Mouse (Mus musculus) liver, embryonic 11.5 days (tissue): Measurements from ENCODE around the gene Spats1. TPM values are rescaled to one million over a fixed set of nuclear protein-coding genes. Genes with fewer than 3 reads are reported as not detected.

ENCODE experiments used
- ATAC-seq: fragments of 200-750 bp; cut with Nextera tagmentation; replicated peaks from 2 replicates; pipeline ENCODE4 v1.8.0; 2017; ENCODE audit warnings: moderate number of reproducible peaks, mild to moderate bottlenecking, moderate TSS enrichment, moderate library complexity; ENCODE audit not compliant: low FRiP score
- DNase-seq: peaks from one replicate; pipeline ENCODE4 v3.0.0-alpha.2; 2017; ENCODE audit warnings: low spot score
- H3K27ac ChIP-seq: fragments of 300-500 bp; sonication (generic); 2 replicates; pipeline ENCODE4 v1.5.1; 2014; ENCODE audit warnings: mild to moderate bottlenecking, low read depth, low read length, control low read depth
- H3K27me3 ChIP-seq: fragments of 300-500 bp; sonication (generic); replicated peaks from 2 replicates; pipeline ENCODE4 v1.6.1; 2014; ENCODE audit warnings: low read length, mixed read lengths; ENCODE audit not compliant: control insufficient read depth, insufficient read depth
- H3K36me3 ChIP-seq: fragments of 300-500 bp; sonication (generic); 2 replicates; pipeline ENCODE4 v1.6.1; 2014; ENCODE audit warnings: mild to moderate bottlenecking, low read length, moderate library complexity, mixed read lengths; ENCODE audit not compliant: control insufficient read depth, insufficient read depth
- H3K4me1 ChIP-seq: fragments of 300-500 bp; sonication (generic); replicated peaks from 2 replicates; pipeline ENCODE4 v1.6.1; 2014; ENCODE audit warnings: low read length, mixed read lengths; ENCODE audit not compliant: control insufficient read depth, insufficient read depth
- H3K4me2 ChIP-seq: fragments of 300-500 bp; sonication (generic); 2 replicates; pipeline ENCODE4 v1.6.1; 2014; ENCODE audit warnings: mild to moderate bottlenecking, control low read depth, moderate library complexity
- H3K4me3 ChIP-seq: fragments of 300-500 bp; sonication (generic); 2 replicates; pipeline ENCODE4 v1.5.1; 2014; ENCODE audit warnings: low read depth, low read length, control low read depth
- H3K9ac ChIP-seq: fragments of 300-500 bp; sonication (generic); 2 replicates; pipeline ENCODE4 v1.6.1; 2014; ENCODE audit warnings: low read depth, low read length, control low read depth
- H3K9me3 ChIP-seq: fragments of 300-500 bp; sonication (generic); 2 replicates; pipeline ENCODE4 v1.6.1; 2016; ENCODE audit warnings: low read length, inconsistent platforms, mixed read lengths; ENCODE audit not compliant: control insufficient read depth
- WGBS: fragments of 180-500 bp; shearing (Covaris S2); extraction: QIAGEN DNeasy Blood & Tissue Kit; methylation state at CpG from one replicate; pipeline ENCODE4 v1.1.7; 2014; 5-methylcytosine and 5-hydroxymethylcytosine counted together
- polyA plus RNA-seq: library from polyadenylated mRNA; unstranded; fragments of >200 nt; fragmentation: Nextera tagmentation; extraction: Ambion mirVana; gene quantifications from 2 replicates; pipeline ENCODE4 v1.2.1, GENCODE M21; 2014

Gene Spats1
- polyA plus RNA-seq, 1 experiment from 2014 or later, result 0.40 TPM

DNA sequence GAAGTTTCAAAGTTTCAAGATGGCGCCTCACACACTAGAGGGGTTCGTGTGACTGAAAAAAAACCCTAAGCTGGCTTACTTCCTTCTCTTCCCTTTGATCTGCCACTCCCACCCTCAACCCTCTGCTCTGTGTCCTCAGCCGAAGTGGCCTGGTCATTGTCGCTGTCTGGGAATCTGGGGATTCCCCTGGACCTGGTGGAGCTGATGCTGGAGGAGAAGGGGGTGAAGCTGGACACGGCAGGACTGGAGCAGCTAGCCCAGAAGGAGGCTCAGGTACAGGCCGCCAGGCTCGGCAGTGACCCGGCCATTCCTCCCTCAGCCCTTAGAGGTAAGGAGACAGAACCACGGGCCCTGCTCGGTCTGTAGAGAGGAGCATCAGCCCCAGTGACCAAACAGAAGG, 40.6 kb upstream of the Spats1 start:
- Histone ChIP-seq H3K4me3 (no peak overlapping the region), H3K27ac (no peak overlapping the region), H3K27me3 (no peaks in the 10 kb centered on the region), H3K9me3 (no peaks in the 10 kb centered on the region), H3K36me3 (0 out of 2 replicates have a peak, but pooled peaks cover 6% of the 10 kb centered on the region), H3K9ac (no peak overlapping the region), H3K4me2 (no peak overlapping the region), H3K4me1 (peaks cover 10% of the 10 kb centered on the region)
- no peak for ATAC-seq
- WGBS, result 84% methylated on average over 10 of the region's 10 CpGs
- DNase-seq, result no peak

DNA sequence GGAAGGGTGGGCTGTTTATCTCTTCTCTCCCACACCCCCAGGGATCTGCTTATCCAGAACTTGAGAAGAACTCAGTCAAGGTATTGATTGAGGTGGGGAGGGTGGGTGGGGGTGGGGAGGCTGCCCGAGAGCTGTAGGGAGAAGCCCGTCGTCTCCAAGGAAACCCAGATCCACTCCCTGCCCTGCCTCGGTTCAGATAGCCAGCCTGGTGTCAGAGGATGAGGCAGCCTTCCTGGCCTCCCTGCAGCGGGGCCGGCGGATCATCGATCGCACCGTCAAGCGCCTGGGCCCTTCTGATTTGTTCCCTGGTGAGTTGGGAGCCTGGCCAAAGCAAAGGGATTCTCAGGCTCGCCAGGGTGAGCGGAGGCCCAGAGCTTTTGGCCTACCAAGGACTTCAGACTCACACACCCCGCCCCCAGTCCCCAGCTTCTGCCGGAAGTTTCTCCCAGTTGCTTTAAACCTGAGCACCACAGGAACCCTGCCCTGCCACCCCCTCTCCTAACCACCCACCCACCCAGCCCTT, 40.0 kb upstream of the Spats1 start:
- 47% methylated on average over 15 of the region's 15 CpGs for WGBS

DNA sequence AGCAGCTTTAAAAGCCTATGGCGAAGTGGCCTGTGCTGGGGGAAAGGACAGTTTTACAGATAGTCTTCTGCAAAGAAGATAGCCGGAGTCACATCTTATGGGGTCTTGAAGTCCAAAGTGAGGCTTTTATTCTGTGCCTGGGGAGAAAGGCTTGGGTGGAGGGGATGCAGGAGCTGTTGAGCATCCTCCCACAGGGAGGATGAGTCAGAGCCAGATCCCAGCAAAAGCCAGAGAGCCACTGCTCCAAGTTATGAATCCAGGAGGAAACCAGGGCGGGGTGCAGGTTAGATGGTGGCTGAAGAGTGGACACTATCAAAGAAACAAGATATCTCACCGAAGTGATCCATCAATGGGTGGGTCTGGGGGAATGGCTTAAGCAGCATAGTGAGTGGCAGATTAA, 36.5 kb upstream of the Spats1 start:
- H3K4me3 ChIP-seq, result no peak overlapping the region
- H3K27ac ChIP-seq, result no peak overlapping the region
- no peaks in the 10 kb centered on the region for H3K27me3 ChIP-seq
- no peak overlapping the region for H3K9ac ChIP-seq
- peaks cover 4% of the 10 kb centered on the region; the same call in 1 of the 2 replicates for H3K36me3 ChIP-seq
- ATAC-seq (no peak), DNase-seq (no peak)
- H3K9me3 ChIP-seq, result no peaks in the 10 kb centered on the region
- peaks cover 9% of the 10 kb centered on the region; the same call in 1 of the 2 replicates for H3K4me1 ChIP-seq
- H3K4me2 ChIP-seq, result no peak overlapping the region
- 78% methylated on average over 4 of the region's 4 CpGs for whole genome bisulfite sequencing

More for the DNA sequence above, 40.0 kb upstream of the Spats1 start:
- H3K9me3 ChIP-seq, result no peaks in the 10 kb centered on the region
- H3K9ac ChIP-seq, result no peak overlapping the region
- ATAC-seq (no peak; the same call in 1 of the 2 replicates), DNase-seq (no peak)
- H3K4me1 ChIP-seq, result peaks cover 10% of the 10 kb centered on the region
- no peaks in the 10 kb centered on the region for H3K27me3 ChIP-seq
- H3K4me3 ChIP-seq, result no peak overlapping the region
- no peak overlapping the region for H3K27ac ChIP-seq
- no peak overlapping the region for H3K4me2 ChIP-seq
- 0 out of 2 replicates have a peak, but pooled peaks cover 6% of the 10 kb centered on the region for H3K36me3 ChIP-seq

DNA sequence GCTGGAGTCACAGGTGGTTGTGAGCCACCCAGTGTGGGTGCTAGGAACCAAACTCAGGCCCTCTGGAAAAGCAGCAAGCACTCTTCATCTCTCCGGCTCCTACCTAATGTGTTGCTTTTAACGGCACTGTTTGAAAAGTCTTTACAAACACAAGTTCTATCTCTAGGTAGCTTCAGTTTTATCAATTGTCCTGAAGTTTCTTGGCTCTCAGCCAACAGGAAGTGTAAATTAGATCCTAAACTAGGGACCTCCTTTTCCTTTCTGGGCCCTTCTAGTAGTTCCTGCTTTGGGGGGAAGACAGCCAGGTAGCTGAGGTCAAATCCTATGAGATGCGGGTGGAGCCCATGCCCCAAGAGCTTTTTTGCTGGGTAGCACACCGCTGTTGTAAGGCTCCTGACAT, 35.7 kb upstream of the Spats1 start:
- no peak for DNase-seq
- no peak overlapping the region for H3K9ac ChIP-seq
- peaks cover 7% of the 10 kb centered on the region; the same call in 1 of the 2 replicates for H3K4me1 ChIP-seq
- peaks cover 4% of the 10 kb centered on the region; the same call in 1 of the 2 replicates for H3K36me3 ChIP-seq
- WGBS, result 92% methylated on average over 4 of the region's 4 CpGs
- no peak for ATAC-seq
- H3K9me3 ChIP-seq, result no peaks in the 10 kb centered on the region
- no peak overlapping the region for H3K4me2 ChIP-seq
- H3K27ac ChIP-seq, result no peak overlapping the region
- H3K27me3 ChIP-seq, result no peaks in the 10 kb centered on the region
- no peak overlapping the region for H3K4me3 ChIP-seq

DNA sequence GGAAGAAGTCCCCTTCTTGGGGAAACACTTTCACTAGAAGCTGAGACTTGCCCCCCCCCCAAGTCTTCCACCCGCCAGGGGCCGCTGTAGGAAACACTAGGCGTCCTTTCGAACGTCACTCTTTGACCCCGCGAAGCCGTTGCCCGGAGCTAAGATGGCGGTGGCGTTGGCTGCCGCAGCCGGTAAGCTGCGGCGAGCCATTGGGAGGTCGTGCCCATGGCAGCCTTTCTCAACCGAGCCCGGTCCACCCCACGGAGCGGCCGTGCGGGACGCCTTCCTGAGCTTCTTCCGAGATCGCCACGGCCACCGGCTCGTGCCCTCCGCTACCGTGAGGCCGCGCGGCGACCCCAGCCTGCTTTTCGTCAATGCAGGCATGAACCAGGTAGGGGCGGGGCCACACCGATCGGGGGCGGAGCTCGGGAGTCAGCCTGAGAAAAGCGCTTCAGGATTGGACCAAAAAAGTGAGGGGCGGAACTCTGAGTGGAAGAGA, 31.5 kb upstream of the Spats1 start, which contains the start of gene Aars2:
Gene Aars2, plus strand, starts transcription at position 142 of the 490 bp plus-strand sequence.
- no peaks in the 10 kb centered on the region for H3K9me3 ChIP-seq
- H3K4me3 ChIP-seq, result peak within 1 kb of the TSS; percentile 82
- peak within 1 kb of the TSS; percentile 89 for H3K9ac ChIP-seq
- WGBS, result under 1% methylated on average over 42 of the region's 42 CpGs
- peak; percentile 90 for ATAC-seq
- peaks cover 6% of the 10 kb centered on the region; the same call in 1 of the 2 replicates for H3K4me1 ChIP-seq
- no peaks in the 10 kb centered on the region for H3K27me3 ChIP-seq
- peak; percentile 98 for DNase-seq
- H3K36me3 ChIP-seq, result peaks cover 4% of the 10 kb centered on the region; the same call in 1 of the 2 replicates
- H3K27ac ChIP-seq, result peak within 1 kb of the TSS; percentile 74; the same call in 1 of the 2 replicates
- peak within 1 kb of the TSS; percentile 64 for H3K4me2 ChIP-seq

DNA sequence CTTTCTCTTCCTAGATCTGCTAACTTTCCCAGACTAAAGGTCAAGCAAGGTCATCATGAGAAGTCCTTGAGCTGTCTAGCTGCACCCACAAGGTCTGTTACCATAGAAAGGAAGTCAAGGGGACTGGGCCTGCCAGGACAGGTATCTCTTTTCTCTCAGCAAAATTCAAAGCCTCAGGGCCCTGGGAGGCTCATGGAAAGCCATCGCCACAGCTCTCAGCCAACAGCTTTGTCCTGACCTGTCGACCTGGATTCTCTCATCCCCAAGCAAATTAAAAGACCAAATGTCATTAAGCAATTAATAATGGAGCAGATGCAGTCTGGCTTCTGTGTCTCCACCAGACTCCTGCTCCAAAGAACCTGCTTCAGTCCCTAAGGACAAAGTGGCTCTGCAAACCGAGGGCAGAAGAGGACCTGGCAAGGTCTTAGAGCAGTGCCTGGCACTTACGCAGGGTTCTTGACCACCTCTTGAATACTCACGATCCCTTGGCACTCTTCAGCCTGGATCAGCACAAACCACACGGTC, 30.8 kb upstream of the Spats1 start:
- DNase-seq (no peak), ATAC-seq (no peak)
- no peak overlapping the region for H3K4me3 ChIP-seq
- no peak overlapping the region for H3K9ac ChIP-seq
- H3K27ac ChIP-seq, result no peak overlapping the region
- H3K9me3 ChIP-seq, result no peaks in the 10 kb centered on the region
- peaks cover 4% of the 10 kb centered on the region; the same call in 1 of the 2 replicates for H3K36me3 ChIP-seq
- H3K27me3 ChIP-seq, result no peaks in the 10 kb centered on the region
- peaks cover 6% of the 10 kb centered on the region; the same call in 1 of the 2 replicates for H3K4me1 ChIP-seq
- H3K4me2 ChIP-seq, result no peak overlapping the region; the same call in 1 of the 2 replicates
- 72% methylated on average over 6 of the region's 6 CpGs for WGBS

DNA sequence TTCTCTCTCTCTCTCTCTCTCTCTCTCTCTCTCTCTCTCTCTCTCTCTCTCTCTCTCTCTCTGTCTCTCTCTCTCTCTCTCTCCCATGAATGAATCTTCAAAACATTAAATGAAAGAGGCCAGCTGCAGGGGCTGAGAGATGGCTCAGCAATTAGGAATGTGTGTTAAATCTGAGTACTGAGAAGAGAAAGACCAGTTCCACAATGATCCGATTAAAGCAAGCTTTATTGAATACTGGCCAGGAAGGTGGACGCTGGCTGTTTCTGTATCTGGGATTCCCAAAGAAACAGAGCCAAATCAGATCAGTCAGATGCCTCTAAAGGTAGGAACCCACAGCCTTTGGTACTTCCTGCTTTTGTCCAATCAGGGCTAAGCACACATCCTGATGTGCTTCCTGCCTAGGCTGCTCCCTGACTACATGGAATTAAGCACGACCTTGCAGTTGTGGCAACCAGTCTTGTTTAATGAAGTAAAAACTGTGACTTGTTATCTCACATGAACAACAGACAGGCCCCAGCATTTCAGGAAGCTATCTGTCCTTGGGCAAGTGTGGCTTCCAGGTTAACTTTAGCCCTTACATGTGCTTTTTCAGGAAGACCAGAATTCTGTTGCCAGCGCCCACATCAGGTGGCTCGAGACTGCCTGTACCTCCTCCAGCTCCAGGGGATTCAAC, 28.2 kb upstream of the Spats1 start:
- H3K9me3 ChIP-seq, result no peaks in the 10 kb centered on the region
- 32% methylated on average over 5 of the region's 5 CpGs for WGBS
- H3K4me2 ChIP-seq, result no peak overlapping the region
- H3K9ac ChIP-seq, result no peak overlapping the region
- no peak for DNase-seq
- H3K36me3 ChIP-seq, result no peaks in the 10 kb centered on the region; the same call in 1 of the 2 replicates
- no peak overlapping the region for H3K4me3 ChIP-seq
- no peak for ATAC-seq
- H3K4me1 ChIP-seq, result peaks cover 6% of the 10 kb centered on the region; the same call in 1 of the 2 replicates
- no peak overlapping the region; the same call in 1 of the 2 replicates for H3K27ac ChIP-seq
- no peaks in the 10 kb centered on the region for H3K27me3 ChIP-seq

DNA sequence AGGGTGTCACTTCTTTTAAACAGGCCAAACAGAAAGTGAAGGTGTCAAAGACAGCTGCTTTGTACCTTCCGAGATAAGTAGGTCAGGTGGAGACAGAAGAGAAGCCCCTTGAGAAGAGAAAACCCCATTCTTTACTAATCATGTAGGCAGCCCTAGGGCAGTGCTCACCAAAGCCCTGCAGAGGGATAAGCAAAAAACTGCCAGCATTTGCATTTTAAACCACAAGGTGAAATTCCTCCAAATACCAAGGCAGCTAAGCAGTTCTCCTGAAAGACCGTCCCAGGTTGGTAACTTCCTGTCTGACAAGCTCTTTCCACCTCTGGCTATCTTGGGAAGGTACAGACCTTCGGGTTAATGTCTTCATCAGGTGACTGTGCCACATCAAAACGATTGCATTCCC, 27.1 kb upstream of the Spats1 start:
- no peak overlapping the region for H3K4me3 ChIP-seq
- no peak overlapping the region for H3K27ac ChIP-seq
- 60% methylated on average over 4 of the region's 4 CpGs for WGBS
- no peak overlapping the region for H3K4me2 ChIP-seq
- ATAC-seq (no peak), DNase-seq (no peak)
- no peaks in the 10 kb centered on the region for H3K9me3 ChIP-seq
- H3K9ac ChIP-seq, result no peak overlapping the region
- no peaks in the 10 kb centered on the region for H3K27me3 ChIP-seq
- H3K4me1 ChIP-seq, result peaks cover 4% of the 10 kb centered on the region; the same call in 1 of the 2 replicates
- H3K36me3 ChIP-seq, result no peaks in the 10 kb centered on the region
